Mouse (Mus musculus) lung, postnatal 25 days (tissue): Measurements from ENCODE around the gene Maged1.
A peak's percentile ranks its signal among the peaks of the same experiment; 100 is the strongest.
"Not testable (repeated sequence)": the region's sequence is repeated elsewhere in the genome, so short reads cannot be mapped to it uniquely, and the experiment has no call there.

Experiments
- DNase-seq: peaks from one replicate; pipeline ENCODE4 v3.0.0; 2022; ENCODE audit warnings: low spot score

The Maged1 gene

DNA sequence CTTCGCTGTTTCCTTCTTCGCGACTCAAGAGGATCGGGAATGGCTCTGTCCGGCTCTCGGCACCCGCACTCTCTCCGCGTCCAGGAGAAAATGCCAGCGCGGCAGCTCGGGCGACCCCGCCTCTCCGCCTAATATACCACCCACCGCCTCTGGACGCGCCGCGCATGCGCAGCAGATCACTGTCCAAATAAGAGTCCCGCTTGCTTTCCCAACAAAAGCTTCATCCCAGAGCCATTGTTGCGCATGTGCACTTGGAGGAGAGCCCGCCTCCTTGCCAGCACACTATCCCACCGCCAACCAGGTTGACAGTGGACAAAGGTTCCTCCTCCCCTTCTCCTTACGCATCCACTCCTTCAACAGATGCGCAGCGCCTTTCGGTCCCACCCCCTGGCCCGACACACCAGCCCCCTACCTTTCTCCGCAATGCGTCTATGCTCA lies at the start of gene Maged1:
Maged1 (minus strand) TSS at position 226 of the 438 bp plus-strand sequence.
- peak; percentile 92 for DNase-seq

DNA sequence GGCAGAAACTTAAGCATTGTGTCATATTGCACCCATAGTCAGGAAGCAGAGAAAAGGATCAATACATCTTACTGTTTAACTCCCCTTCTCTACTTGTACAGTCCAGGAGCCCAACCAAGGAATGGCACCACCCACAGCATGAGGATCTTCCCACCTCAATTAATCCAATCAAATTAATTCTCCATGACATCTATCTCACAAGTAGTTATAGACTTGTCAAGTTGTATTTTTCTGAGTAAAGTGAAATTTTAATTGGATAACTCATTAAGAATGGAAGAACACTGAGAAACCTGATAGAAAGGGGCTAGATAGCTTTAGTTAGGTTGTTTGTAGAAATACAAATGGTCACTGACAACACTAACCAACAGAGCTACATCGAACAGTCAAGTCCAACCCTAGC lies 38.3 kb upstream of the Maged1 start:
- no peak for DNase-seq

DNA sequence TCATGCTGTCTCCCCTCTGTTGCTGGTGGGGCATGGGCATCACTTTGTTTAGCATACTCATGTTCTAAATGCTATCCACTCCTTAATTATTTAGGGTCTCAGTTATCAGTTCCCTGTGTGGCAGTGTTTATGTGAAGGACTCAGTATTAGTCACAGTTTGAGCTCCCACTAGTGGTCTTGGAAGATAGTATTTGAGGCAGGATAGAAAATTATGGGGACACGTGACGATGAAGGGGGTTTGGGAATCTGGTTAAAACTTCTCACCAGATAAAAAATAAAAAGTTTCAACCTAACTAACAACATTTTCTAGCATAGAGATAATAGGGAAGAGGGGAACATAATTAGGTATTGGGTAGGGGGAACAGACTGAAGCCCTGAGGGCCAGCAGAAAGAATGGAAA lies 22.8 kb upstream of the Maged1 start:
- DNase-seq = no peak

DNA sequence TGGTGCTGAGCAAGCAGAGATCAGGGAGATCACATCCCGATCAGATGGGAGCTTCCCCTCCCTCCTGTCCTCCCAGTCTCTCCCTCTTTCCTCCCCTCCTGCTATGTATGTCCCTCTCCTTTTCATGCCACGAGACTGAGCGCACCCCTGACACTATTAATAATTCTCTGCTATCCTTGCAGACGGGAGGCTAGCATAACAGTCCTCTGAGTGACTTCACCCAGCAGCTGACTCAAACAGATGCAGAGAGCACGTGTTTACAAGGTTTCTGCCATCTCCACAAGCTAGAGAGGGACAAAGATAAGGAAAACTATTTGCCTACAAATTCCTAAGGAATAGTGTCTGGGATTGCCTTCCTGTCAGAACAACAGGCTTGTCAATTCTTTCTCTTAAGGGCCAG lies 20.4 kb upstream of the Maged1 start:
- DNase-seq = no peak

DNA sequence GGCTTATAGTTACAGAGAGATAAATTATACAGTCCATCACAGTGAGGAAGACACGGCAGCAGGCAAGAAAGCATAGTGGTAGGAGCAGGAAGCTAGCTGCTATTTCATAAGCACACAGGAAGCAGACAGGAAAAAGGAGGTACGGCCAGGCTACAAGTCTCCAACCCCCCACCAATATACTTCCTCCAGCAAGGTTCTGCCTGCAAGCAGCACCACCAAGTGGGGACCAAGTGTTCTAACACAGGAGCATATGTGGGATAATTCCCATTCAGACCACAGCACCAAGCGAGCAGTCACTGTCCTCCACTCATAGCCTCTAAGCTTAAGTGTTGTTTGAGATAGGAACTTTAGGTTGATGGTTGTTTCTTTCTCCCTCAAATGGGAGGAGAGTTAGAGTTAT lies 6.3 kb upstream of the Maged1 start:
- DNase-seq = no peak

DNA sequence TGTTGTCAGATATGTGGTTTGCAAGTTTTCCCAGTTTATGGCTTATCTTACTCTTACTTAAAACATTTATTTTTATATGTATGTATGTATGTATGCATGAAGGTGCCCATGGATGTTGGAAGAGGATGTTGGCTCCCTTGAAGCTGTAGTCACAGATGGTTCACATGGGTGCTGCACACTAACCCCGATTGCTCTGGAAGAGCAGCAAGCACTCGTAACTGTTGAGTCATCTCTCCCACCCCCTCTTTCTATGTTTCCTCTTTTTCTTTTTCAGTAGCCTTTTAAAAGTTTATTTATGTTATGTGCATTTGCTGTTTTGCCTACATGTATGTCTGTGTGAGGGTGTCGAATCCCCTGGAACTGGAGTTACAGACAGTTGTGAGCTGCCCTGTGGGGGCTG lies 4.0 kb upstream of the Maged1 start:
- DNase-seq = no peak

DNA sequence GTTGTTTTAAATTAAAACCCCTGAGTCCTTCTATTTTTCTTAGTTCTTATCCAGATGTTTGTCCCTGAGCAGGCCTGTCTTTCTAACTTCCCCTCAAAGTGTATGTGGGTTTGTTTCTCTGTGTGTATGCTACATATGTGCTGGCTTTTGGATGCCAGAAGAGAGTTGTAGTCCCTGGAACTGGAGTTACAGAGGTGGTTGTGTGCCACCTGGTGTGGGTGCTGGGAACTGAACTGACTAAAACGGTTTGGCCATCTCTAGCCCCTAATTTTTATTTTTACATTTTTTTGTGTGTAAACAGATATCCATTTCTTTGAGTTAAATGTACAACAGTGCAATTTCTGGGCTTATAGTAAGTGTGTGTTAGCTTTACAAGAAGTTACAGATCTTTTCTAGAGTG lies 3.0 kb upstream of the Maged1 start:
- DNase-seq = no peak

DNA sequence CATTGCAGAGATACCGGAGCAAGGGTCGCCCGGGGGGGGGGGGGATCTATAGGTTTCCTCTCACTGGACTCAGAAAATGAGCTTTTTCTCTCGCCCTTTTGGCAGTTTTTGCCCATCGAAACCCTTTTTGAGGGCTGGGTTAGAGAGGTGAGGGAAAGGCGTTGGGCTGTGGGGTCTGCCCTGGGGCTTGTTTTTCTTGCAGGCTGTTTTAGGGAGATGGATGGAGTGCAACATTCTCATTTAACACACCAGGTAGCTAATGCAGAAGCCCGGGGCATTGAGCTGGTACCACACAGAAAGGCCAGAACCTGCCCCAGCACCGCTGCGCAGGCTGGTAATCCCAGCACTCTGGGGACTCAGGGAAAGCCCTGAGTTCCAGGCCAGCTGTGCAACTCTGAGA lies 593 bp upstream of the Maged1 start:
- DNase-seq = no peak

DNA sequence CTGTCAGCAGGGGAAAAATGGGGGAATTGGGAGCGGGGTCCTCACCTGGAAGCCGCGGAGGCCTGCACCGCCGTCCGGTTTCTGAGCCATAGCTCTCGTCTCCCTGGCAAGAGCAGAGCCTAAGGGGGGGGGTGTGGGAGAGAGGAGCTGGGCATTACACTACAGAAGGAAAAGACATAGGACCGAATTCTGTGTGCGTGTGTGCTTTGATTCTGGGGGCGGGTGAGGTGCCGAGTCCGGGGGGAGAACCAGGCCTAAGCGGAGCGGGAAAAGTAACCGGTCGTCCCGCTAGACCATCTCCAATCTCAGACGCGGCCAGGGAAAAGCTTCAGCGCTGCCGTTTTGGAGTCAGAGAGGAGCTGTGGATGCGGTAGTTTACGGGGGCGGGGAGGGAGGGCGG lies 737 bp downstream of the Maged1 start:
- DNase-seq = no peak

DNA sequence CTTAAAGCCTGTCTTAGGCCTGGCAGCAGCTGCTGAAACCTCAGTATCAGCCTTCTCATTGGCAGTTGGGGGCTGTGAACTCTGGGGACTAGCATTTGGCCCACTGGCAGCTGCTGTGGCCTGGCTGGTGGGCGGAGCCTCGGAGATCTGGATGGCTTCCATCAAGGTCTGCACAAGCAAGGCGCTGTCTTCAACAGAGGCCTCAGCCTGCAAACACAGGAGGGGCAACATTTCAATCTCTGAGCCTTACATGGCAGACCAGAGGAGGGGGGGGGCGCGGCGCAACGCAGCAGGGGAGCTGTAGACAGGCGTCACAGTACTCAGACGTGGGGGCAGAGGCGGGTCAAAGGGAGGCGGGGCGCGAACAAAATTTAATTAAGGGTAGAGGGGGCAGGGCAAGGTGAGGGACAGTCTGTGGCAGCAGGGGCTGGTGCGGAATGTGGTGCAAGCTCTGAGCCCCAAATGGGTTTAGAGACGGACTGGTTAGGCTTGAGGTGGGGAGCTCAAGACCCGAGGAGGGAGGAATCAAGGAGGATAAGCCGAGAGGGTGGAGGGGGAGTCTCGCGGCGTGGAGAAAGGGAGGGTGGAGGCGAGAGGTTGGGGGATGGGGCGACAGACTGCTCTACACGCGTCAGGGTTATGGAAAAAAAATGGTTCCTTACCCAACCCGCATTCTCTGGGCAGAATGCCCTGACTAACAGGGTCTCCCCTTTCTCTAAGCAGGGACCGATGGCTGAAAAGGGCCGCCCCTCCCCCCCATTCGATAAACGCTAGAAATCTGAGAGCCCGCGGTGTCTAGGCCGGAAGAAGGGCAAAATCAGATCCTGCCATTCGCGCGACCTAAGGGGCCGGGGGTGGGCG lies 1.4 kb downstream of the Maged1 start:
- DNase-seq = peak; percentile 31

DNA sequence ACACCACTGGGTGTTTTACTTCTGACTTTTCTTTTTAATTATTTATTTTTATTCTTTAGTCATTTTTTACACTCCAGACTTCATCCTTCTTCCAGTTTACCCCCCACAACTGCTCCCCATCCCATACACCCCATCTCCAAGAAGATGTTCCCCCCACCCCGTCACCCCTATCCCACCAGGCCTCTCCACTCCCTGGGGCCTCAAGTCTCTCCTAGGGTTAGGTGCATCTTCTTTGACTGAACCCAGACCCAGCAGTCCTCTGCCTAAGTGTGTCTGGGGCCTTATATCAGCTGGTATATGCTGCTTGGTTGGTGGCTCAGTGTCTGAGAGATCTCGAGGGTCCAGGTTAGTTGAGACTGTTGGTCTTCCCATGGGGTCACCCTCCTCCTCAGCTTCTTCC lies 7.6 kb downstream of the Maged1 start:
- no peak for DNase-seq

DNA sequence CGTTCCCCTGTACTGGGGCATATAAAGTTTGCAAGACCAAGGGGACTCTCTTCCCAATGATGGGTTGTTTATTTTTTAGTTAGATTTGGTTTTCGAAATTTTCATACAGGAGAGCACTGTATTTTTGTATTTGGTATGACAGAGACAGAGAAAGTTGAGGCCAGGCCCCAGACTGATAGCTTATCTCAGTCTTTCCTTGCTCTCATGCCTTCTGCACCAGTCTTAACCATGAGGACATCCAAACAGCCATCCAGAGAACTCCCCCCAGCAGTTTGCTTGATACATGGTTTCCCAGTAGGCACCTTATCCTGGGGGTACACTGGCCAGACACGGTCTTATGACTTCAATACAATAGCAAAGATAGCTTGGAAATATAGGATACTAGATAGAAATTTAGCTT lies 11.6 kb downstream of the Maged1 start:
- no peak for DNase-seq

DNA sequence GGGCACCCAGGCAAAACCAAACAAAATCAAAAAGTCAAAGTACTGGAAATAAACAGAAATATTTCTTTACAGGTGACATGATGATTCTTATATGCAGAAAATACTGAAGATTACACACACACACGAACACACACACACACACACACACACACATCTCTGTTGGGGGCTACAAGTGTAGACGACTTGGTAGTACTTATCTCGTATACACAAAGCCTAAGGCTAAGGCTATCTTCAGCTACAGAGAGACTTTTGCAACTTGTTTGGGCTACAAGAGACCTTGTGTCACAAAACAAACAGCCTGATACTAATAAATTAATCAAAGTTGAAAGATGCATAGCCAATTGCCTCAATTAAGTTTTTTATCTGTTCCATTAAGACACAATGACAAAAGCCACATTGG lies 19.8 kb downstream of the Maged1 start:
- DNase-seq = no peak

DNA sequence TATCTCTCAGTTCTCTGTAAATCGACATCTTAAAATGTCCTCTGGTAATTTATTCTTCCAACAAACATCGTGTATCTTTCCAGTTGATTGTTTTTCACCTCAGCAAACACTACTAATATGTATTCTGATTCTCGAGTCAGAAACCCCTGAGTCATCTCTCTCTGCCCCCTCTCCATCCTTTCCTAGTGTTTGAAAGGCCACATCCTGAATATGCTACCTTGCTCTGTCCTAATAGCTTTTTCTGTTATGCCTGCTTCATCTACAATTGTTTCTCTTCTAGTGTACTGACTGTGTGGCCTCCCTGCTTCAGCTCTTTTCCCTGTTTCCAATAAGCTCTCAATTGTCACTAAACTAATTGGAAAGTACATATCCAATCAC lies 33.5 kb downstream of the Maged1 start:
- DNase-seq = no peak

DNA sequence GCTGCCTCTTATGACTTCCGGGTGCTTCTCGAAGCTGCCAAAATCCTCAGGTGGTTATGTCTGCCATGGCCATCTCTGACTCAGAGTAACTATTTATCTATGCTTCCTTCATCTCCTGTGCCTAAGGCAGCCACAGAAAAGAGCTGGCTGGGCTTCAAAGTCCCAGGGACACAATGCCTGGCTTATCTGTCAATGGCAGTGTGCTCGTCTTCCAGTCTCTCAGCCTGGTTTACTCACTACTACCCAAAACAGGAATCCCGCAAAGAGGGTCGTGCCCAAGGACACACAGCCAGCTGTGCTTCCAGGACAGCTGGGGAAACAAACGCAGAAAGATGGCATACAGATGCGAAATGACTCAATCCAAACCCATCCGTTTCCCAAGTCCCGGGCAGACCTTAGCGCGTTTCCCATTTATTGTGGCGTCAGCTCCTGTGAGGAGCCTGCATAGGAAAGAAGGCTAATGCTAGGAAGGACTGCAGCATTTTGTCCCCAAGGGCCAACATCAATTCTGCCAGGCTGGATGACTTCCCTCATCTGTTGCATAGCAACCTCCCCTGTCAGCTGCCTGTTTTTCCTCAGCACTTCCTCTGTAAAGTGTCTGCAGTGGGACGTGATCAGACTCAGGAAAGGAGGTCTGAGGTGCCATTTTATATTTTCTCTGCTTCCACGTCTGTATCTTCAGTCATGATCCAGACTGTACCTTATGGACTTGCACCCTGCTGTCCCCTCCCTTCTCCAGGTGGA lies 34.1 kb downstream of the Maged1 start:
- DNase-seq = not testable (repeated sequence)

DNA sequence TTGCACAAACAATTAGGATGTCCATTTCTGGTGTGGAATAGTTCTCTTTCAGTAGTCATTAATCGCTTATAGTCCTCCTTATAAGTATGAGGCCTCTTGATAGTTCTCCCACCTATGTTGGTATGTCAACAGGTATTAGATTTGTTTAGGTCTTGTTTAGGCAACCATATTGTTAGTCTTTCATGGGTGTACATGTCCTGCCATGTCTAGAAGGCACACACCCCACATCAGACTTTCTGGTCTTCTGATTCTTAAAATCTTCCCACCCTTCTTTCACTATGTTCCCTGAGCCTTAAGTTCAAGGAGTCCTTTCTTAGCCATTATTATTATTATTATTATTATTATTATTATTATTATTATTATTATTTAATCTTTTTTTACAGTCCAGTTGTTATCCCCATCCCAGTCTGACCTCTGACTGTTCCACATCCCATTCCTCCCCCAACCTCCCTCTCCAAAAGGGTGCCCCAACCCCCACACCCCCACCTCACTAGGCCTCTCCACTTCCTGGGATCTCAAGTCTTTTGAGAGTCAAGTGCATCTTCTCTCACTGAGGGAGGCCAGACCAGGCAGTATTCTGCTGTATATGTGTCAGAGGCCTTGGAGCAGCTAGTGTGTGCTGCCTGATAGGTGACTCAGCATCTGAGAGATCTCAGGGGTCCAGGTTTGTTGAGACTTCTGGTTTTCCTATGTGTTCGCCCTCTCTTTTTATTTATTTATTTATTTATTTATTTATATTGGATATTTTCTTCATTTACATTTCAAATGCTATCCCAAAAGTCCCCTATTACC lies 55.7 kb downstream of the Maged1 start:
- DNase-seq = no peak
